Mouse (Mus musculus): ENCODE data around the gene Cdh24.
"Not testable (repeated sequence)": the region's sequence is repeated elsewhere in the genome, so short reads cannot be mapped to it uniquely, and the experiment has no call there.

Gene Cdh24

GRCm38 (mm10) chr14:54642224-54642944 lies 1.2 kb upstream of the Cdh24 start:
- in situ Hi-C loops (cut with MboI, MseI): no loop called here

- in situ Hi-C loops (cut with MboI, MseI): no loop called here
These were observed 239 bp downstream of the Cdh24 start, which contains the start of gene Gm17606 for GRCm38 (mm10) chr14:54640946-54641304. TSS of gene Gm17606 (plus strand) at chr14:54640952.

- in situ Hi-C loops (cut with MboI, MseI): no loop called here
These were observed 1.0 kb downstream of the Cdh24 start for GRCm38 (mm10) chr14:54640121-54640520.

- in situ Hi-C loops (cut with MboI, MseI): no loop called here
These were observed 3.0 kb downstream of the Cdh24 start for GRCm38 (mm10) chr14:54638210-54638609.

- in situ Hi-C loops (cut with MboI, MseI): no loop called here
These were observed 4.2 kb downstream of the Cdh24 start for GRCm38 (mm10) chr14:54636954-54637353.

- in situ Hi-C loops (cut with MboI, MseI): no loop called here
These were observed 7.0 kb downstream of the Cdh24 start for GRCm38 (mm10) chr14:54634182-54634581.

GRCm38 (mm10) chr14:54632252-54632651 lies 8.9 kb downstream of the Cdh24 start:
- in situ Hi-C loops (cut with MboI, MseI): no loop called here

GRCm38 (mm10) chr14:54631240-54631599 lies 9.9 kb downstream of the Cdh24 start:
- in situ Hi-C loops (cut with MboI, MseI): no loop called here

GRCm38 (mm10) chr14:54630583-54631239 lies 10.5 kb downstream of the Cdh24 start:
- in situ Hi-C loops (cut with MboI, MseI): no loop called here

- in situ Hi-C loops (cut with MboI, MseI): no loop called here
These were observed 11.4 kb downstream of the Cdh24 start for GRCm38 (mm10) chr14:54629797-54630196.

- in situ Hi-C loops (cut with MboI, MseI): no loop called here
These were observed 13.1 kb downstream of the Cdh24 start for GRCm38 (mm10) chr14:54628103-54628502.

- in situ Hi-C loops (cut with MboI, MseI): no loop called here
These were observed 16.2 kb downstream of the Cdh24 start for GRCm38 (mm10) chr14:54624976-54625375.

GRCm38 (mm10) chr14:54623334-54623733 lies 17.8 kb downstream of the Cdh24 start:
- in situ Hi-C loops (cut with MboI, MseI): no loop called here

- in situ Hi-C loops (cut with MboI, MseI): no loop called here
These were observed 20.0 kb downstream of the Cdh24 start, which contains the start of gene Psmb11 for GRCm38 (mm10) chr14:54621133-54621532. TSS of gene Psmb11 (plus strand) at chr14:54621433.

- in situ Hi-C loops (cut with MboI, MseI): no loop called here
These were observed 23.2 kb downstream of the Cdh24 start, which contains the start of gene Psmb5 for GRCm38 (mm10) chr14:54617897-54618365. TSS of gene Psmb5 (minus strand) at chr14:54618022.

- in situ Hi-C loops (cut with MboI, MseI): no loop called here
These were observed 23.8 kb downstream of the Cdh24 start for GRCm38 (mm10) chr14:54617152-54617896.

- in situ Hi-C loops (cut with MboI, MseI): no loop called here
These were observed 24.8 kb downstream of the Cdh24 start for GRCm38 (mm10) chr14:54616226-54616825.

- in situ Hi-C loops (cut with MboI, MseI): not testable (repeated sequence)
These were observed 27.0 kb downstream of the Cdh24 start for GRCm38 (mm10) chr14:54614130-54614529.

- in situ Hi-C loops (cut with MboI, MseI): no loop called here
These were observed 30.5 kb downstream of the Cdh24 start for GRCm38 (mm10) chr14:54610648-54611047.

- in situ Hi-C loops (cut with MboI, MseI): no loop called here
These were observed 31.2 kb downstream of the Cdh24 start for GRCm38 (mm10) chr14:54609962-54610361.

- in situ Hi-C loops (cut with MboI, MseI): no loop called here
These were observed 31.9 kb downstream of the Cdh24 start for GRCm38 (mm10) chr14:54609245-54609644.

- in situ Hi-C loops (cut with MboI, MseI): no loop called here
These were observed 33.9 kb downstream of the Cdh24 start for GRCm38 (mm10) chr14:54607226-54607625.

All from regulatory T cell (primary cell).